Mouse (Mus musculus) bone marrow macrophage, adult 2 months (primary cell): Measurements from ENCODE around the gene Zfp758. TPM values are rescaled to one million over a fixed set of nuclear protein-coding genes. Genes with fewer than 3 reads are reported as not detected.
"Not testable (repeated sequence)": the region's sequence is repeated elsewhere in the genome, so short reads cannot be mapped to it uniquely, and the experiment has no call there.

ENCODE experiments used
- H3K27ac ChIP-seq: 2 replicates; pipeline ENCODE4 v1.5.1; 2012; ENCODE audit warnings: low read depth, low read length; ENCODE audit not compliant: insufficient read depth
- H3K4me1 ChIP-seq: 2 replicates; pipeline ENCODE4 v1.6.1; 2012; ENCODE audit warnings: low read length; ENCODE audit not compliant: control insufficient read depth, insufficient read depth
- H3K4me3 ChIP-seq: 2 replicates; pipeline ENCODE4 v1.5.1; 2012; ENCODE audit warnings: mild to moderate bottlenecking, low read length, moderate library complexity; ENCODE audit not compliant: insufficient read depth
- CTCF ChIP-seq: IDR thresholded peaks from 2 replicates; pipeline ENCODE4 v1.5.1; 2012; ENCODE audit warnings: low read depth, mild to moderate bottlenecking, low read length, moderate library complexity
- POLR2A ChIP-seq: IDR thresholded peaks from 2 replicates; pipeline ENCODE4 v1.6.1; 2012; ENCODE audit warnings: mild to moderate bottlenecking, low read depth, low read length, borderline replicate concordance
- polyA plus RNA-seq: library from polyadenylated mRNA; stranded (reverse); fragments of >200 nt; gene quantifications from 2 replicates; pipeline ENCODE4 v1.2.4, GENCODE M21; 2012; ENCODE audit not compliant: missing spikeins, insufficient read depth, insufficient read length

The Zfp758 gene
- 10.0 and 11.1 TPM in 2 replicates for polyA plus RNA-seq

- Histone ChIP-seq H3K4me3 (peak within 1 kb of the TSS; percentile 66), H3K27ac (peak within 1 kb of the TSS; percentile 84)
- H3K4me1 ChIP-seq, result not testable (repeated sequence)
Observed at GRCm38 (mm10) chr17:22361101-22361781, at the start of gene Zfp758, which contains the start of gene Zfp944. Zfp758 (plus strand) TSS chr17:22361453. Zfp944 (minus strand) TSS chr17:22361400.

DNA sequence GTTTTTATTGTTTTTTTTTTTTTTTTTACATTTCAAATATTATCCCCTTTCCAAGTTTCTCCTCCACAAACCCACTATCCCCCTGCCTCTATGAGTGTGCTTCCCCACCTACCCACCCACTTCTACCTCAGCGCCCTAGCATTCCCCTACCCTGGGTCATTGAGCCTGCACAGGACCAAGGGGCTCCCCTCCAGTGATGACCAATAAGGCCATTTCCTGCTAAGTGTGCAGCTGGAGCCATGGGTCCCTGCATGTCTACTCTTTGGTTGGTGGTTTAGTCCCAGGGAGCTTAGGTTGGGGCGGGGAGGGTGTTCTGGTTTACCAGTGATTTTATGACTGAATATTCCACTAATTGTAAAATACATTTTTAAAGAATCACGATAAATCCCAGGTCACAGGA lies 47.0 kb upstream of the Zfp758 start:
- H3K4me3 ChIP-seq, result peak overlapping the region; percentile 73
- peak overlapping the region; percentile 78 for H3K27ac ChIP-seq
- H3K4me1 ChIP-seq, result not testable (repeated sequence)

GRCm38 (mm10) chr17:22314730-22315226 lies 46.5 kb upstream of the Zfp758 start, which contains the start of gene CT030661.1:
CT030661.1 (minus strand) TSS chr17:22314837.
- H3K27ac ChIP-seq, result peak within 1 kb of the TSS; percentile 78
- H3K4me3 ChIP-seq, result peak within 1 kb of the TSS; percentile 73
- not testable (repeated sequence) for H3K4me1 ChIP-seq

GRCm38 (mm10) chr17:22315247-22315646 lies 46.0 kb upstream of the Zfp758 start:
- peak overlapping the region; percentile 73 for H3K4me3 ChIP-seq
- not testable (repeated sequence) for H3K27ac ChIP-seq, H3K4me1 ChIP-seq

DNA sequence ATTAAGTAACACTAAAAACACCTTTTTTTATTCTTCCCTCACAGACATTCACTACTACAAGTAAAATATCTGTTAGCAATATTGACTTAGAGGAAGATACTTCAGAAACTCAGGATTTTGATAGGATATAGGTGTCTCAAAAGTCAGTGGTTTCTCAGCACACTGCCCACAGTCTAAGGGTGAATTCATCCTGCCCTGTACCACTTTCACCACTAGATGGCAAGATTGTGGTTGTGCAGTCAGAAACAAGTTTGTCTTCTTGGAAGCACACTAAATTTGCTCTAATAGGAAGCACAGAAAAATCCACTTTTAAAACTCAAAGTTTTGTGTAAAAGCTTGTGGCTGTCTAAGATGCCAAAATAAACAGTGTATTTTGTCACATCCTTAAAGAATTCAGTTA lies 8.5 kb upstream of the Zfp758 start:
- H3K4me3 ChIP-seq, result no peak overlapping the region
- TF ChIP-seq CTCF, result no peak
- no peak for TF ChIP-seq POLR2A
- no peaks in the 10 kb centered on the region for H3K4me1 ChIP-seq
- H3K27ac ChIP-seq, result no peak overlapping the region

- TF ChIP-seq POLR2A (no peak), CTCF (no peak)
- Histone ChIP-seq H3K4me1 (peaks cover 6% of the 10 kb centered on the region; the same call in 1 of the 2 replicates), H3K27ac (no peak overlapping the region; the same call in 1 of the 2 replicates), H3K4me3 (peak overlapping the region; percentile 59)
Observed at GRCm38 (mm10) chr17:22360572-22360971, 681 bp upstream of the Zfp758 start.

GRCm38 (mm10) chr17:22363895-22364294 lies 2.6 kb downstream of the Zfp758 start:
- TF ChIP-seq POLR2A (no peak), CTCF (no peak)
- Histone ChIP-seq H3K4me1 (peaks cover 6% of the 10 kb centered on the region; the same call in 1 of the 2 replicates), H3K27ac (no peak overlapping the region), H3K4me3 (no peak overlapping the region)

DNA sequence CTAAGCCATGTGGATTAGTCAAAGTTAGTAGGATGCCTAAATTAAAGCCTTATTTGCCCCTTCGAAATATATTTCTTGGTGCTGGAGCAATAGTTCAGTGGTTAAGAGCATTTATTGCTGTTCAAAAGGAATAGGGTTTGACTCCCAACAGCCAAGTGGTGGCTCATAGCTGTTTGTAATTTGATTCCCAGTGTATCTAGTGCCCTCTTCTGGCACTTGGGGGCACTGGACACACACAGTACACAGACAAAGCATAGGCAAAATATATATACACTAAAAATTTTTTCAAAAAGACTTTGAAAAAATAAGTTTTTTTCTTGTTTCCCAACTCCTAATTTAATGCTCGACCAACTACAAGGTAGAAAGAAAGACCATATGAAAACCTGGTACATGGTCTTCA lies 49.5 kb downstream of the Zfp758 start:
- Histone ChIP-seq H3K27ac (no peak overlapping the region), H3K4me1 (no peaks in the 10 kb centered on the region), H3K4me3 (no peak overlapping the region)
- TF ChIP-seq POLR2A (no peak), CTCF (no peak)

- Histone ChIP-seq H3K27ac (no peak overlapping the region), H3K4me1 (no peaks in the 10 kb centered on the region), H3K4me3 (no peak overlapping the region)
- TF ChIP-seq POLR2A (no peak), CTCF (no peak)
Observed at GRCm38 (mm10) chr17:22417510-22417909, 56.3 kb downstream of the Zfp758 start.

DNA sequence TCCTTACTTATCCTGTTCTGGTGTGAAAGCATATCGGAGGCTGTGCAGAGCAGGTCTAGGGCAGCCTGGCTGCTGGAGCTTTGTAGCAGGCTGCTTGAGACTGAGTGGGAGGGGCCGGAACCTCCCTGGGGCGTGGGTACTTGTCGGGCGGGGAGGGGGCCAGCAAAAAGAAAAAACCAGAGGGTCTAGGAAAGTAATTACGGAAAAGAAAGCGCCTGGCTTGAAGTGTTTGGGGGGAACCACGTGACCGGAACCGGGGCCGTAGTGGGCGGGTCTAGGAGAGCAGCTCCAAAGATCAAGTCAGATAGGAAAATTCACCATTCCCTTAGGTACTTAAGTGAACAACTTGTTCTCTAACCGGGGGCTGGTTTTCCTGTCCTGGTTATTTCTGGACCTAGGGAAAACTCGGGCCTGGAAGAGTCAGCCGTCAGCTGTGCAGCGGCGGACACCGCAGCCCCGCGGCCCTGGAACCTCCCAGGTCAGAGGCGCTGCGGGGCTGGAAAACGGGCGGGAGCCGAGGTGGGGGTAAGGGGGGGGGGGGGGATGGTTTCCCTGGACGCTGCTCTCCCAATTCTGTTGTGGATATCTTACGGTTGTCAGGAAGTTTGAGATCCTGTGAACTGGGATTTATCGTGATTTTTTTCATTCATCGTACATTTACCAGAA lies 62.8 kb downstream of the Zfp758 start, which contains the start of gene Zfp946:
Zfp946 (plus strand) TSS at position 271 of the 666 bp plus-strand sequence.
- Histone ChIP-seq H3K4me3 (peak within 1 kb of the TSS; percentile 90), H3K4me1 (no peaks in the 10 kb centered on the region), H3K27ac (peak within 1 kb of the TSS; percentile 56)
- TF ChIP-seq CTCF (no peak), POLR2A (no peak)
